Mouse (Mus musculus): ENCODE measurements at regions not wholly inside any gene's neighbourhood (a gene's known extent, or its start where the extent isn't known, plus 50 kb on each side); places are given as distances from the start of the nearest gene placed in this dataset.

DNA sequence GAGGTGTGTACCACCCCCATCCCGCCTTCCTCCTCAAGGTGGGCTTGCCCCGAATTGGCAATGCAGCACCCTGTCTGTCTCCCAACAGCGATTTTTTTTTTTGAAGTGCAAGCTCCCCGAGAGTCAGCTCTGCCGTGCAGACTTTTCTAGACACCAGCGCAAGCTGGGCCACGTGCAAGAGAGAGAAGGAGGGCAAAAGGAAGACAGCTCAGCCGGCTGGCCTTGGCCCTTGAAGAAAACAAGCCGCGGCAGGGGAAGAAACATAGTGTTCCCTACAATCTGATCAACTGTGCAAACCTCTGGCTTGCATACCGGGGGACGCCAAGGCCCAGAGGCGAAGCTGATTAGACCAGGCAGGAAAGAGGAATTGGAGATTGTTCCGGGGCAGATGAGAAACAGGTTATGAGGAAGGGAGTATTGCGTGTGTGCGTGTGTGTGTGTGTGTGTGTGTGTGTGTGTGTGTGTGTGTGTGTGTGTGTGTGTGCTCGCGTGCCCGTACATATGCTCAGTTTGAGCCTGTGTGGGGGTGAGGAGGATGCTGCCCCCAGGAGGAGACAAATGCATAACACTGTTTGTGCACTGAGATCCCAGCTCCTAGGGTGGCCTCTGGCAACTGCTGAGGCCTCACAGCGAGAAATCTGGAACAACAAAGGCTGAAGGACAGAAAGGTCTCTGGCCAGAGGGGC lies 83.2 kb upstream of the Zfp648 start:
- no peak for DNase-seq (ENCODE audit: low spot score)

DNA sequence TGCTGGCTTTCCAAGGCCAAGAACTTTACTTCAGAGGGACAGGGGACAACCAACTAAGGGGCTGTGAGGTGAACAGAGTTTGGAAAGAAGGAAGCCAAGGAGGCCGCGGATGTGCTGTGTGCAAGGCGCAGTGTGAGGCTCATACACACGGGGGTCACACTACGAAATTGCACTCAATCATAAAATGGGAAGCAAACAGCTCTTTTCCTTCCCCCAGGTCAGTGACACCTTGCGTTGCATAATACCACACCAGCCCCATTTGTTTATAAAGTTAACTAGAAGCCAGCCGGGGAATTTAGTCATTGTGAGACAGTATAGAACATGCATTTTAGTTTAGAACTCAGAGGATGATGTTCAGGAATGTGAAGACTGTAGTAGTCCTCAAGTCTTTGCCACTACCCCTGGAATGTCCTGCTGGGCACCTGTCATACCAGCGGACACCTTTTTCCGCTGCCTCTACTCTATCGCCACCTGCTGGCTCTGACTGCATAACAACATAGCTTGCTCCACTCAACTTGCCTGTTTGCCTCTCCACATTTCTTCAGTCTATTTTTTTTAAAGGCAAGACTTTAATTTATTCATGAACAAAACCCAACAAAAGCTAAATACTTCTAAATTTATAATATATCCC lies 82.5 kb upstream of the Zfp648 start:
- DNase-seq (ENCODE audit: low spot score), result peak; percentile 49

DNA sequence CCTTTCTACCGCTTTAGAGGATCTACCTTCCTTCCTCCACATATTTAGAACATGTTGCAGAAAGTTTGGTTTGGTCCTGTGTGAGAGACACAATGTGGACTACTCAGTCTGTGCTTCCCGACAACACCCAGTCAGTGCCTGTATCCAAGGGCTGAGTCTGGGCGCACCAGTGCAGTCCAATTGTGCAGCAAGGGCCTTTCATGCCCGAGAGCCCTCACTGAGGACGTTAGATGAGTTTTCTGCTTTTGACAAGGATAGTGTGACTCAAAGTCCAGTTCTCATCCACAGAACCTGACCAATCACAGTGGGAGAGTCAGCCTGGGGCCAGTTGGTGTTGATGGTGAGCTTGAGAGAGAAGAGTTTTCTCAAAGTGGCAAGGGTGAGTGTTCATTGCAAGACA lies 81.4 kb upstream of the Zfp648 start:
- no peak for DNase-seq (ENCODE audit: low spot score)

DNA sequence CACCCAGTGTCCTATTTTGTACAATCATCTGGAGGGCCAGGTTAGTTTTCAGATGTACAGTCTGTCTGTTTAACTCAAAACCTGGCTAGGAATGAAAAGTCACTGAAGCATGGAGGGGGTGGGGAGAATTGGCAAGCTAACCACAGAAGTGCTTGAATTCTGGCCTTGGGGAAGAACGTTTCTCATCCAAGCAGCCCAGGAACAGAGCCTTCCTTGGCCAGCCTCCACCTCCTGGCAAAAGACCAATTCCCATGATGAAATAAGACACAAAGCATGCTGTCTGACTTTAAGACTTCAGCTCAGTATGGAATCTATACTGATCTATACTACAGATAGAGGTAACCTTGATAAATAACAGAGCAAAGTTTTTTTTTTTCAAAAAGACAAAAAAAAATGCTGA lies 80.3 kb upstream of the Zfp648 start:
- DNase-seq (ENCODE audit: low spot score), result no peak

DNA sequence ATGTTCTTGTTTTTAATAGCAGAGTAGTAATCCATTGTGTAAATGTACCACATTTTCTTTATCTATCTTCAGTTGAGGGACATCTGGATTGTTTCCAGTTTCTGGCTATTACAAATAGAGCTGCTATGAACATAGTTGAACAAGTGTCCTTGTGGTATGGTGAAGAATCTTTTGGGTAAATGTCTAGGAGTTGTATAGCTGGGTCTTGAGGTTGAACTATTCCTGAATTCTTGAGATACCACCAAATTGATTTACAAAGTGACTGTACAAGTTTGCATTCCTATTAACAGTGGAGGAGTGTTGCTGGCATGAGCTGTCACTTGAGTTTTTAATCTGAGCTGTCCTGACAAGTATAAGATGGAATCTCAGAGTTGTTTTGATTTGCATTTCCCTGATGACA lies 76.0 kb upstream of the Zfp648 start:
- DNase-seq (ENCODE audit: low spot score), result no peak

DNA sequence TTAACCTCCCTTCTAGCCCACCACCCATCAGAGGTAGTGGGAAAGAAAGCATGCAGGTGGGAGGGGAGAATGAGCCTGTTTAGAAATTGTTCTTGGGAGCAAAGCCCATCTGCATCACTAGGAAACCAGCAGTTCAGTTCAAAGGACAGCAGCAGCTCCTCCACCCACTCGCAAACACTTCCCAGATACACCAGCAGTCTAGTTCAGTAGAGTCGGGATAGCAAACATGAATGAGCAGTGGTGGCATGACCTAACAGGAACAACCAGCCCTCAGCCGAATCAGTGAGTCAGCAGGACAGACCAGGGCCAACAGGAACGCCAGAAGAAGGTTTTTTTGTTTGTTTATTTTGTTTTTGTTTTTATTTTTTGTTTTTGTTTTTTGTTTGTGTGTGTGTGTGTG lies 74.5 kb upstream of the Zfp648 start:
- DNase-seq (ENCODE audit: low spot score), result no peak

DNA sequence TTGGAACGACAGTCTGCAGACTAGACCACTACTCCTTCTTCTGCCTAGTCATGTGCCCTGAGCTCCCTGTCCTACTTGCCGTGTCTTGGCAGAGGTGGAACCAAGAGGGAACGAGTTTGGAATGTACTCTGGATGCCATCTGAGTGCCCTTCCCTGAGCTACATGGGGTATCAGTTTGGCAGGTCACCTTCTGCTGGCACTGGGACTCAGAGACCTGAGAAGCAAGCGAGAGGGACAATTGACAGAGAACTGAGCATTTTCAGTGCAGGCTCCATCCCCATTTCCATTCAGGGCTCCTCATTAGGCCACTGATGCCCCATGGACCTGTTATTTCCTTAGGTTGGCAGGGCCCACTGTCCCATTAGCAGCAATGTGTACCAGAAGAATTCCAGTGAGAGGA lies 61.5 kb upstream of the Zfp648 start:
- no peak for DNase-seq (ENCODE audit: low spot score)

DNA sequence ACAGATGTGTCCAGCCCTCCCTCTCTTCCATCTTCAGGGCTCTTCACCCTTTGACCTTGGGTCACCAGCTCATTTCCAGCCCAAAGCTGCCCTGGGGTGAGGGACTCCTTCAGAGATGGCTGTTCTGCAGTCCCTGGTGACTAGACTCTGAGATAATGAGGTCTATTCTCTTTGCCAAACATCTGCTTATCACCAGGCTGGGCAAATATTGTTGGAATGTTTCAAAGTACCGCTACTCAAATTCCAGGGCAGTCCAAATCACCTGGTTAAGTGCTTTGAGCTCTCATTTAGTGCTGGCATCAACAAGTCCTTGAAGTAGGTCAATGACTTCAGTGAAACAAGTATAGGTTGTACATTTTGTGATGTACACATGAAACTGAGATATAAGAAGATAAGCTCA lies 57.3 kb upstream of the Zfp648 start:
- DNase-seq (ENCODE audit: low spot score), result no peak

DNA sequence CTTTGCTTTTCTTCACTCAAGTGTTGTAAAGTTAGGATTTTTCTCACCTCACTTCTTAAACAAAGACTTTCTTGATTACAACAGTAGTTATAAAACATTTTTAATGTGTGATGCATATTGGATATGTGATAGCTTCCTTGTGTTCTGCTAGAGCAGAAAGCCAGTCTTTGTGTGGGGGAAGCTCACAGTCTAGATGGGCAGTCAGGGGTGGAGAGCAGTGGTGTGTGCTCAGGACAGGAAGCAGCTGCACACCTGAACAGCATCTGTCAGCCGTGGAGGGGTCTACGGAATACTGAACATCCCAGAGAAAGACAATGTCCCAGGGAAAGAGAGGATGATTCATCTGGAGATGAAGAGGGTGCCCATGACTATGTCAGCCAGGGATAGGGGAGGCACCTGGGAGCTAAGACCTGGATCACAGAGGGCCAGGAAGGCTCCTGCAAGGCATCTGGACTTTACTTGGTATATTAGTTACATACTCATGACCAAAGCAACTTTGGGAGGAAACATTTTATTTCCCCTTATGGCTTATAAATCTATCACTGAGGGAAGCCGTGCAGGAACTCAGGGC lies 53.9 kb upstream of the Zfp648 start:
- no peak for DNase-seq (ENCODE audit: low spot score)

DNA sequence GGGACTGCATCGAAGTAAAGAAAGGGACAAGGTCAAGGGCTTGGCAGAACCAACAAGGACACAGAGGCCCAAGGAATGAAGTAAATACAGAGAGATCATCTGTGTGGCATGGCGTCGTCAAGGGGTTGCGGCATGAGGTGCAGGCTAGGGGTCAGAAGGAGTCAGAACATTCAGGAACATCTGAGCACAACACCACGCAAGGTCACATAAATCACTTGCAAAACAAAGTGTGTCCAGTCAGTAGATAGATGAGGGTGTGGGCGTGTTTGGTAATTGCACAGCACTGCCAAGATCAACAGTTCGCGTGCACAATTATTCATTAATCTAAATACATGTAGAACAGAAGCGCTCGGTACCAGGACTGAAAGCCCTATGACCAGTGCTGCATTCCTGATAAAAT lies 52.0 kb upstream of the Zfp648 start:
- no peak for DNase-seq (ENCODE audit: low spot score)

DNA sequence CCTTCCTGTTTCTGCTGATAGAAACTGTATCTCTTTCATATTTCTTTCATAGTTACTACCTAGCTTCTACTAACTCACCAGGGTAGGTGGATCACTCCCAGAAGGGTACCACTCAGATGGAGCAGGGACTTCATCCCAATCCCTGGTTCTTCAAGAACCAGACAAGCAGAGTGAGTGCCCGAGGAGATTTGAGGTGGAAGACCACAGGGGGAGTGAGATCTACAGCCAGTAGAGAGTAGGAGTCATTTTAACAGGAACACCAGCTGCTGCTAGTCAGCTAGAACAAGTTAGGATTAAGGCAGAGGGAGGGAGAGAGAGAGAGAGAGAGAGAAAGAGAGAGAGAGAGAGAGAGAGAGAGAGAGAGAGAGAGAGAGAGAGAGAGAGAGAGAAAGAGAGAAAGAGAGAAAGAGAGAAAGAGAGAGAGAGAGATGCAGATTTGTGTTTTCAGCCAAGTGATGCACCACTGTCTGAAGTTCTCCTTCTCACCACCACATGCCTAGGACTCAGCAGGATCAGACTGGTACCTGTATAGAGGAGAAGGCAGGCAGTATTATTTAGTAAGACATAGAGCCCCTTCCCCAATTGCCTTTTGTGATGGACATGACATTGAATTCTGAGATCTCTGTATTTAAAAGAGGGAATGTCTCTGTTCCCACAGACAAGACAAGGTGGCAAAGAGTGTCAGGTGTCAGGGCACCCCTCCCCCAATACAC lies 51.4 kb upstream of the Zfp648 start:
- DNase-seq (ENCODE audit: low spot score), result no peak

DNA sequence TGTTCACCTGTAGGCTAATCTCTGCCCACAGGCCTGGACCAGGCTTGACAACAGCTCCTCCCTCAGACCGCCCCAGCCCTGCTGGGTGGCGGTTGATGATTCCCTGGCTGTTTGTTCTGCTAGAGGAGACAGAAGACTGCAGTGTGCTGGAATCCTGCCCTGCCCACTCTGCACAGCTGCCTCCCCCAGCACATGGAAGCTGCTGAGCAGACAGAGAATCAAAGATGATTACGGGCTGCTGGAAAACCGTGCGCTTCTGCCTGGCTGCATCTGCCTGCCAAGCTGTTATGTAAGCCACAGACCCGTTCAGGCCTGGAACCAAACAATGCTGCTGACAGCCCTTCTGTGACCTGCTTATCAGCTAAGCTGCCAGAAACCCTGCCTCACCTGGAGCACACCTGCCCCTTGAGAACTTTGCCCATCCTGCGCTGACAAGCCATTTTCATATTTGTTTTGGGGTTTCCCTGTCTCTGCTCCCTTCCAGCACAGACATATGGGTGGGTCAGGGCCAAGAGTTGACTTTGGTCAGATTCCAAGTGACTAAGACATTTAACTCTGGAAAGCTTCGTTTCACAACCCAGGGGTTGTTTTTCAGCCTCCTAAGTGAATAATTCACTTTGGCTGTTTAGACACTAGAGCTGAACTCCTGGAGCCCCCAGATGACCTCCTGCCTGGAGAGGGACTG lies 50.7 kb upstream of the Zfp648 start:
- no peak for DNase-seq (ENCODE audit: low spot score)
